Mouse (Mus musculus): ENCODE measurements around the gene 4931428L18Rik.

- TF ChIP-seq POLR2A (IDR thresholded peaks at IDR 0.05; ENCODE audit: low read depth, low read length): no peak
- no peak for TF ChIP-seq CTCF (IDR thresholded peaks at IDR 0.05; ENCODE audit: borderline replicate concordance, insufficient read depth, low read length)
Observed at GRCm38 (mm10) chr1:31088686-31089085, 133.8 kb downstream of the 4931428L18Rik start.

All from embryonic fibroblast, embryonic 13.5 days (primary cell).